7 mouse cellular contexts compared by ENCODE assay signal in the genomic region with DNA sequence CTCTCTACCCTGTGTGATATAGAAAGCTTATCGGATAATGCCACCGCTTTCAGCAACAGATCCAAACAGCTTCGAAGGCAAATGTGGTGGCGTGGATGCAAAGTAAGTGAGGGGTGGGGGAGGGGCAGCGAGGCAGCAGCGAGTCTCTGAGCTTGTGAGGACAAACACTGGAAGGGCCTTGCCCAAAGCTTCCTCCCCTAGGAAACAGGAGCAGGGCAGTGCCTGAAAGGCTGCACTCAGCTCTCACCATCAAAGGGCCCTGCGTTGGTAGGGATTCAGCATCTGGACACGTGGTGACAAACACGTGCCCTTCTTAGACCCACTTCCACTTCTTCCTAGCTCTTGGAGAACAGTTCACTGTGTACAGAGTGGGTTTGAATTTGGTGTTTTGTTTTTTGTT. TPM values are rescaled to one million over a fixed set of nuclear protein-coding genes. Genes with fewer than 3 reads are reported as not detected.
DNase-seq lines count a peak whose midpoint lies in the region; ATAC-seq and TF ChIP-seq lines count a peak whose summit lies in the region.

No protein-coding gene starts in this region.

- H3K9ac ChIP-seq in forebrain, embryonic 11.5 days (ENCODE audit: low read length): no peak overlapping the region
- no peak overlapping the region for H3K9ac ChIP-seq in hindbrain, embryonic 15.5 days
- no peak overlapping the region for H3K9ac ChIP-seq in midbrain, postnatal 0 days (replicated peaks; ENCODE audit: low read length, poor library complexity, severe bottlenecking)

- DNase-seq in left cerebral cortex, postnatal 25 days (ENCODE audit: low spot score in 2 of 2): peak; percentile 16 to 27
- DNase-seq in left cerebral cortex, adult 18-20 months (ENCODE audit: low spot score in 2 of 2): no peak
- DNase-seq in forebrain, embryonic 11.5 days (ENCODE audit: low spot score): peak; percentile 77
- peak; percentile 37 for DNase-seq in midbrain, postnatal 0 days (ENCODE audit: low spot score)
- no peak for DNase-seq in spleen, postnatal 4 days (ENCODE audit: low spot score in 2 of 2)
- no peak for DNase-seq in adipocyte (ENCODE audit: low spot score)

- no peaks in the 10 kb centered on the region for H3K36me3 ChIP-seq in forebrain, embryonic 11.5 days (ENCODE audit: control insufficient read depth, insufficient read depth, low read length)
- peaks cover 18% of the 10 kb centered on the region for H3K36me3 ChIP-seq in hindbrain, embryonic 15.5 days
- peaks cover 16% of the 10 kb centered on the region; the same call in 1 of the 2 replicates for H3K36me3 ChIP-seq in midbrain, postnatal 0 days (ENCODE audit: insufficient read depth, low read length)

- H3K4me2 ChIP-seq in forebrain, embryonic 11.5 days (ENCODE audit: low read depth, low read length, severe bottlenecking): no peak overlapping the region
- H3K4me2 ChIP-seq in hindbrain, embryonic 15.5 days: 0 out of 2 replicates have a peak overlapping the region, but pooled peaks have one; percentile 13
- no peak overlapping the region for H3K4me2 ChIP-seq in midbrain, postnatal 0 days (ENCODE audit: low read depth, low read length, poor library complexity, severe bottlenecking)

- no peaks in the 10 kb centered on the region for H3K4me1 ChIP-seq in forebrain, embryonic 11.5 days (replicated peaks; ENCODE audit: control insufficient read depth, insufficient read depth, low read length)
- peaks cover 3% of the 10 kb centered on the region; the same call in 1 of the 2 replicates for H3K4me1 ChIP-seq in hindbrain, embryonic 15.5 days (replicated peaks)
- no peaks in the 10 kb centered on the region for H3K4me1 ChIP-seq in midbrain, postnatal 0 days (ENCODE audit: insufficient read depth, low read length)

- TF ChIP-seq CTCF in midbrain, postnatal 0 days (IDR thresholded peaks at IDR 0.05): no peak

- no peak overlapping the region for H3K4me3 ChIP-seq in forebrain, embryonic 11.5 days (ENCODE audit: low read depth, low read length)
- no peak overlapping the region for H3K4me3 ChIP-seq in hindbrain, embryonic 15.5 days
- no peak overlapping the region for H3K4me3 ChIP-seq in midbrain, postnatal 0 days (ENCODE audit: low read depth, low read length)

- 7% methylated on average over 9 of the region's 9 CpGs for WGBS in forebrain, embryonic 11.5 days
- 4% methylated on average over 9 of the region's 9 CpGs for WGBS in hindbrain, embryonic 15.5 days
- 8% methylated on average over 9 of the region's 9 CpGs for WGBS in midbrain, postnatal 0 days

- no peaks in the 10 kb centered on the region for H3K9me3 ChIP-seq in forebrain, embryonic 11.5 days (ENCODE audit: control insufficient read depth, low read length)
- no peaks in the 10 kb centered on the region for H3K9me3 ChIP-seq in hindbrain, embryonic 15.5 days
- H3K9me3 ChIP-seq in midbrain, postnatal 0 days (ENCODE audit: low read length): no peaks in the 10 kb centered on the region

- intact Hi-C loops in left cerebral cortex, postnatal 25 days (cut with DNase I): loop anchor here (5.0 kb wide), 1 partner anchor 42 kb away; a partner anchor contains a TSS

- H3K27me3 ChIP-seq in forebrain, embryonic 11.5 days (ENCODE audit: control insufficient read depth, insufficient read depth, low read length): no peaks in the 10 kb centered on the region
- no peaks in the 10 kb centered on the region for H3K27me3 ChIP-seq in hindbrain, embryonic 15.5 days
- no peaks in the 10 kb centered on the region for H3K27me3 ChIP-seq in midbrain, postnatal 0 days (ENCODE audit: insufficient read depth, low read length)

- peak; percentile 92 for ATAC-seq in forebrain, embryonic 11.5 days (replicated peaks; ENCODE audit: low FRiP score)
- peak; percentile 65; the same call in 1 of the 2 replicates for ATAC-seq in hindbrain, embryonic 15.5 days (ENCODE audit: low FRiP score, low read depth)
- ATAC-seq in midbrain, postnatal 0 days (ENCODE audit: low FRiP score): peak; percentile 74

- no peak overlapping the region for H3K27ac ChIP-seq in forebrain, embryonic 11.5 days (ENCODE audit: low read depth, low read length)
- no peak overlapping the region for H3K27ac ChIP-seq in hindbrain, embryonic 15.5 days (replicated peaks)
- no peak overlapping the region for H3K27ac ChIP-seq in midbrain, postnatal 0 days (ENCODE audit: low read depth, low read length)

RNA-seq across cellular contexts. Expression of a gene that starts 19.1 kb away (rescaled TPM):
- 100 to 1,000 TPM; 111 TPM for total RNA-seq in left cerebral cortex, postnatal 25 days (2021)
- 100 to 1,000 TPM; 110 to 113 TPM for total RNA-seq in left cerebral cortex, adult 18-20 months (2021)
- 51.2 and 64.3 TPM in 2 replicates for polyA plus RNA-seq in forebrain, embryonic 11.5 days (2014; fragmentation: Nextera tagmentation; extraction: Ambion mirVana)
- polyA plus RNA-seq in hindbrain, embryonic 15.5 days (2015; fragmentation: Nextera tagmentation; extraction: Ambion mirVana): 76.5 and 78.1 TPM in 2 replicates
- total RNA-seq in midbrain, postnatal 0 days (2014; rRNA removed): 25.5 and 29.2 TPM in 2 replicates
- 69.0 and 74.7 TPM in 2 replicates for polyA plus RNA-seq in midbrain, postnatal 0 days (2015; fragmentation: Nextera tagmentation; extraction: Ambion mirVana)

RNA-seq across cellular contexts. Expression of a gene that starts 41.1 kb away (rescaled TPM):
- 10 to 100 TPM; 10.5 to 10.7 TPM for total RNA-seq in left cerebral cortex, postnatal 25 days (2021)
- 10 to 100 TPM; 10.5 to 11.0 TPM for total RNA-seq in left cerebral cortex, adult 18-20 months (2021)
- polyA plus RNA-seq in forebrain, embryonic 11.5 days (2014; fragmentation: Nextera tagmentation; extraction: Ambion mirVana): 20.5 and 23.1 TPM in 2 replicates
- polyA plus RNA-seq in hindbrain, embryonic 15.5 days (2015; fragmentation: Nextera tagmentation; extraction: Ambion mirVana): 15.7 and 16.7 TPM in 2 replicates
- total RNA-seq in midbrain, postnatal 0 days (2014; rRNA removed): 10.9 and 11.8 TPM in 2 replicates
- 12.1 and 12.2 TPM in 2 replicates for polyA plus RNA-seq in midbrain, postnatal 0 days (2015; fragmentation: Nextera tagmentation; extraction: Ambion mirVana)

RNA-seq across cellular contexts. Expression of a gene that starts 49.5 kb away (rescaled TPM):
- 1 to 10 TPM; 5.4 to 7.3 TPM for total RNA-seq in left cerebral cortex, postnatal 25 days (2021)
- total RNA-seq in left cerebral cortex, adult 18-20 months (2021): 1 to 10 TPM; 4.0 to 5.1 TPM
- polyA plus RNA-seq in forebrain, embryonic 11.5 days (2014; fragmentation: Nextera tagmentation; extraction: Ambion mirVana): not detected in 2 replicates
- 0.09 TPM in 1 of 2 replicates, not detected in the other for polyA plus RNA-seq in hindbrain, embryonic 15.5 days (2015; fragmentation: Nextera tagmentation; extraction: Ambion mirVana)
- 0.24 and 0.27 TPM in 2 replicates for total RNA-seq in midbrain, postnatal 0 days (2014; rRNA removed)
- polyA plus RNA-seq in midbrain, postnatal 0 days (2015; fragmentation: Nextera tagmentation; extraction: Ambion mirVana): 0.21 and 0.33 TPM in 2 replicates

Comparison
In these comparisons a context has a peak if more than half of its experiments do, and no peak if none do; other contexts are left out.
1. DNase-seq: peak in left cerebral cortex, postnatal 25 days (2 of 2), forebrain, embryonic 11.5 days (single experiment) and midbrain, postnatal 0 days (single experiment); none in left cerebral cortex, adult 18-20 months (0 of 2), spleen, postnatal 4 days (0 of 2) and adipocyte (single experiment).
2. Peak in every context shown above with its lines, with median percentiles within 50 percentile points of each other: ATAC-seq.